Mouse (Mus musculus) gastrocnemius, adult 18-20 months (tissue): ENCODE results near the gene Spns2. TPM values are rescaled to one million over a fixed set of nuclear protein-coding genes. Genes with fewer than 3 reads are reported as not detected.
A peak's percentile ranks its signal among the peaks of the same experiment; 100 is the strongest.

Experiments
- DNase-seq: peaks from one replicate; pipeline ENCODE4 v3.0.0; 2021; ENCODE audit warnings: low spot score
- total RNA-seq, 2 experiments: library from RNA; stranded (reverse); gene quantifications; 2 replicates each; pipeline ENCODE4 v1.2.3; 2021

The Spns2 gene
- total RNA-seq, 2 experiments from 2014 or later = 26.5 to 42.7 TPM

GRCm38 (mm10) chr11:72411945-72412344 is 77.8 kb downstream of the Spns2 start:
- no peak for DNase-seq

DNA sequence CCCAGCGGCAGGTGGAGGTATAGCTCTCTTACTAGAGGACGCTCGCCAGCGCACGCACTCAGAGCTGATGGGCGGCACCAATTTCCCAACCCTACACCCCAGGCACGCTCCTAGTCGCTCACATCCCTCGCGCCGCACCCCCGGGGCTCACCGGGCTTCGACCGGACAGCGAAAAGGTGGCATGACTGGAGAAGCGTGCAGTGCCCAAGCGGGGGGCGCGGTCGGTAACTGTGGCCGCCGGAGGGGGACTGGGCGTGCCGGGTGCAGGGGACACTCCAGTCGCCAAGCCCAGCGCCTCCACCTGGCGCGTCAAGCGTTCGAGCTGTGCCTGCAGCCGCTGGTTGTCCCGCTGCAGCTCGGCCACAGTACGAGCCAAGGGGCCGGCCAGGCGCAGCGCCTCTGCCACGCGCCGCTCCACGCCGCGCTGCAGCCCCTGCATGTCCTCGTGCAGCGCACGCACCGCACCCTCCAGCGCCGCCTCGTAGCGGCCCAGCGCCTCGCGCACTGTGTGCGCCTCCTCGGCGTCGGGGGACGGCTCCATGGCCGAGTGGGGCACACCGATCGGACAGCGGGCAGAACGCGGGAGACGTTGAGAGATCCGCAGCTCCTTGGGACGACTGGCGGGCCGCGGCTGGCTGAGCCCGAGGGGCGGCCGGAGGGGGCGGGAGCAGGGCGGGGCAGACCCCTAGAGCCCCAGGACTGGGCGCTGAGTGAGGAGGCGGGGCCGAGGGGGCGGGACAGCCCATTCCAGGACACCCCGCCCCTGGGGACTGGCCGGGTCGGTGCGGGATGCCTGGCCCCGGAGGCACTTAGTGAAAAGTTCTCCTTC is 78.4 kb downstream of the Spns2 start, which contains the start of gene Smtnl2:
TSS of gene Smtnl2 (minus strand) at position 621 of the 829 bp plus-strand sequence.
- DNase-seq = peak; percentile 93

DNA sequence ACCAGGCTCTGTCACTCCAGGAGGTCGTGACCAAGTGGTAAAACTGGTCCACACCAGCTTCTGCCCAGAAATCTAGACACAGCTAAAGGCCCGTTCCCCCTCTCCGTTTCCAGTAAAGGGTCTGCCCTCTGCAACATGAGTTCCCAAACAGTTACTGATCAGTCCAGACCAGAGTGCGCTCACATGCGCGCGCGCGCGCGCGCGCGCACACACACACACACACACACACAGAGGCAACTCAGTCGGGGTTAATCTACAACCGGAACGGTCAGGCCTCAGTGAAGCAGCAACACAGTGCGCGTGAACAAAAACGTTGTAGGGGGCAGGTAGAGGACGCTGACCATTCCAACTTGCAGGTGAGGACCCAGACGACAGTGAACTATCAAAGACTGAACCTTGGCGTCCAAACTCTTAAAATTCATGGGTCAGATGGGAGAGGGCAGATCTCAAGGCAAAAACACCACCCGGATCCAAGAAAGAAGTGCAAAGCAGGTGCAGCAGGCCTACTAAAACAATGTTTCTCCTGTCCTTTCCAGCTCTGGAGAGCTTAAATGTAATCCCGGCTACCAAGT is 79.1 kb downstream of the Spns2 start:
- DNase-seq = no peak

GRCm38 (mm10) chr11:72409649-72410385 is 79.9 kb downstream of the Spns2 start:
- no peak for DNase-seq

DNA sequence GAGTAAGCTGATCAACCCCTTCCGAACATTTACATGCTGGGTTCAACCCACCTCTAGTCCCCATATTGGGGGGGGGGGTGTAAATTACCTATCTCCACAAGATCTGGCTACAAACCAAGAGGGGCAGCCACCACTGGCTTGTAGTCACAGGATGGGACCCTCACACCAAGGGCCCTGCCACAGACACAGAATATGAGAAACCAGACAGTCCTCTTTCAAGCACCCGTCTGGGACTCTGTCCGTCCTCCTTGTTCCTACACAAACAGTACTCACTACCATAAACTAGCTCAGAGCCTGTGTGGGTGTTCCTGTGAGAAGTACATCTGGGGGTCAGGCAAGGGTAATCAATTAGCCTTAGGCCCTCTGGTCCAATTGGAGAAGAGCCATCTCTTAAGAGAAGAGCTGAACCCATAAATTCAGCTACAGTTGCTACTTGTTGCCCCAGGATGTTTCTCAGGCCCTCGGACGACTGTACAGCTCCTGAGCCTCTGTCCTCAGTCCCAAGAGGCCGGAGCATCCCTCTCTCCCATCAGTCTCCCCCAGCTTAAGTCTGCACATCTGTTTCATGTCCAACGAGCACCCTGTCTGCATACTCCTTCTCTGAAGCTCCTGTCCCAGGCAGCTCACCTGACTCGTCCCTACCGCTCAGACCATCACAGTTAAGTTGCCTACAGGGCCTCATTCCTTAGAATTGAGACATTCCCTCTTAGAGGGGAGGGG is 81.1 kb downstream of the Spns2 start:
- DNase-seq = no peak

DNA sequence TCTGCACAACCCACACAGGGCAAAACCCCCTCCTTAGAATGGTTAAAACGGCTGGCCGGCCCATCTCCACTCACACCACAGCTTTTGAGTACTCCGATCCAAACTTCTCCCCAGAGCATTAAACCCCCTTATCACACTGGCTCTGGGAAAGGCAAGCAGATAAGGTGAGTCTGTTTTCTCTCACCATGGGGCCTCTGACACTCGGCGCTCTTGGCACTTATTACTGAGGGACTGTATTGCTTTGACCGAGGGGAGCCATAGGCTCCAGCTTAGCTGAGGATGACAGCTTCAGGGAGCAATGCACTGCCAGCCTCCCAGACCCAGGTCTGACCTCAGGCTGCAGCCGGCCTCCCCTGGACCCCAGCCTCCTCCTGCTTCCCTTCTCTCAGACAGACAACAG is 82.1 kb downstream of the Spns2 start:
- no peak for DNase-seq

DNA sequence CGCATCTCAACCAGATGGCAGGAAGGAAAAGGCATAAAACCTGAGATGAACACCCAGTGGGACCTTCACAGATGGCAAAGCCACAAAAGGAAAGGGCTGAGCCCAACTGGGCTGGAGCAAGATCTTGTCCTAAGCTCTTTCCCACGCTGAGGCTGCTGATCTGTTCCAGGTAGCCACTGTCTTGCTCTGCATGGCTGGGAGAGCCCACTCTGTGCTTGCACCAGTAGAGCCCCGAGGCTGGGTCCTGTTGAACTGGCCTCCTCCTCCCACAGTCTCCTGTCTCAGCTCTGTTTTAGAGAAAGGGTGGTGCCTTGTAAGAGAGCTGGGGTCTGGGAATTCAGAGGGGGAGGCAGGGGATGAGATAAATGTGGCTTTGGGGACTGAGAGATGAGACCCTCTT is 82.6 kb downstream of the Spns2 start:
- DNase-seq = no peak

GRCm38 (mm10) chr11:72406079-72406675 is 83.5 kb downstream of the Spns2 start:
- no peak for DNase-seq

DNA sequence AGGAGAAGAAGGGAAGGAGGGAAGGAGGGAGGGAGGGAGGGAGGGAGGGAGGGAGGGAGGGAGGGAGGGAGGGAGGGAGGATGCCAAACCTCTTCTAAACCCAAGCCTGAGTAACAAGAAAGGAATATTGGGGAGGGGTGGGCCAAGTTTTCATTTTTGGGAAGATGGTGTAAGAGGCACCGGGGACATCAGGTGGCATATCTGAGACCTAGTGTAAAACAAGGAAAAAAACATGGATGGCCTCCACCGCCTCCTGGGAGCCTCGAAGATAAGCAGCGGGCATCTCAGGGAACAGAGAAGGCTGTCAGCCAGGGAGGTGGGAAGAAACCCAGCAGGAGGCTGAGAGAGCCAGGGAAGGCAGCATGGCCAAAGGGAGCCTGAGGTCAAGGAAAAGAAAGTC is 84.2 kb downstream of the Spns2 start:
- DNase-seq = no peak

DNA sequence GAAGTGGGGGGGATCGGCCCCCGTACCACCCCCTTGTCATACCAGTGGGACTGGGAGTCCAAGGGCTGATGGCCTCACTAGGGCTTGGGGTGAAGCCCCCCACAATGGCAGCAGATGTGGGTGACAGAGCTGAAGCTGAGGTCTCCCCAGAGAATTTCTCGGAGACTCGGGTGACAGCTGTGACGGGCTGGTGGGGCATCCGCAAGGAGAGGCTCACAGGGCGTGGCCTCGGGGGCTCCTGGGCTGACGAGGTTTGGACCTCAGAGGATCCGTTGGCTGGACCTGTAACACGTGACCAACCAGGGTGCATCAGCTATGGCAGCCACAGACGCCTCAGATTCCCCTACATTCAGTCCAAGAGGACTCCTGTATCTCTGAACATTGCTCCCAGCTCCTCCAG is 86.7 kb downstream of the Spns2 start:
- no peak for DNase-seq

DNA sequence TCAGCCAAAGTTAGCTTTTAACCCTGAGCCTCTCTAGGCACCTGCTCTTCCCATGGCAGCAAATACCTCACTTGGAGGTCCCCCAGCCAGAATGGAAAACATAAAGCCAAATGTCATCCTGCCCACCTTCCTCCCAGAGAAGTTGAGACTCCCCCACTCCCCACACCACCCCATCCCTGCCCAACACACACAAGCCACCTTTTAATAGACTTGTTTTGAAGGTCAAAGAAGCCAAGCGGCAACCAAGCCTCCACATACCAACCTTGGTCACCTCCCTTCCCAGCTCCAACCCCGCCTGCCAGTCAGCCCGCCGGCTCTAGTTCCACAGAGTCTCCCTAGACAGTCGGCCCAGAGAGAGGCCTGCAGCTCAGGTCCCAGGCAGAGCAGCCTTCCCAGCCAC is 87.7 kb downstream of the Spns2 start:
- no peak for DNase-seq

Other genes starting within 250 kb of the Spns2 start
- gene Slc13a5, start 222.7 kb downstream of the Spns2 start, total RNA-seq = not detected
- gene Xaf1, start 188.3 kb downstream of the Spns2 start, total RNA-seq = 1 to 10 TPM; 2.3 to 2.8 TPM
- gene Fbxo39, start 175.5 kb downstream of the Spns2 start, total RNA-seq = not detected
- 1 to 10 TPM; 1.6 to 3.4 TPM for gene Tekt1, start 127.5 kb downstream of the Spns2 start, total RNA-seq
- 100 to 1,000 TPM; 311 to 327 TPM for gene Smtnl2, start 78.2 kb downstream of the Spns2 start, total RNA-seq
- 1 to 10 TPM; 2.1 to 2.3 TPM for gene Ggt6, start 54.4 kb downstream of the Spns2 start, total RNA-seq
- 10 to 100 TPM; 54.7 to 63.3 TPM for gene Mybbp1a, start 48.5 kb downstream of the Spns2 start, total RNA-seq
- gene Spns3, start 60.6 kb upstream of the Spns2 start, total RNA-seq = under 1 TPM; 0.19 to 0.39 TPM
- gene Ube2g1, start 117.4 kb upstream of the Spns2 start, total RNA-seq = 10 to 100 TPM; 81.3 to 82.5 TPM
- 1 to 10 TPM; 7.0 to 8.3 TPM for gene Ankfy1, start 200.1 kb upstream of the Spns2 start, total RNA-seq